Mouse (Mus musculus): Measurements from ENCODE around the gene Ston2. TPM values are rescaled to one million over a fixed set of nuclear protein-coding genes. Genes with fewer than 3 reads are reported as not detected.
"Not testable (repeated sequence)": the region's sequence is repeated elsewhere in the genome, so short reads cannot be mapped to it uniquely, and the experiment has no call there.

The Ston2 gene
- polyA plus RNA-seq, 1 experiment: 3.6 TPM

- Histone ChIP-seq H3K4me1 (ENCODE audit: control insufficient read depth) (peaks cover 8% of the 10 kb centered on the region), H3K9me3 (ENCODE audit: control insufficient read depth, low read length) (no peaks in the 10 kb centered on the region), H3K36me3 (ENCODE audit: control insufficient read depth) (no peaks in the 10 kb centered on the region), H3K4me3 (replicated peaks) (no peak overlapping the region), H3K27me3 (ENCODE audit: control insufficient read depth) (no peaks in the 10 kb centered on the region)
- TF ChIP-seq GATA1 (IDR thresholded peaks at IDR 0.05; ENCODE audit: low read length): no peak
- TF ChIP-seq TAL1 (IDR thresholded peaks at IDR 0.05; ENCODE audit: low read length): no peak
Measured at GRCm38 (mm10) chr12:91798720-91799378, 10.7 kb upstream of the Ston2 start.

DNA sequence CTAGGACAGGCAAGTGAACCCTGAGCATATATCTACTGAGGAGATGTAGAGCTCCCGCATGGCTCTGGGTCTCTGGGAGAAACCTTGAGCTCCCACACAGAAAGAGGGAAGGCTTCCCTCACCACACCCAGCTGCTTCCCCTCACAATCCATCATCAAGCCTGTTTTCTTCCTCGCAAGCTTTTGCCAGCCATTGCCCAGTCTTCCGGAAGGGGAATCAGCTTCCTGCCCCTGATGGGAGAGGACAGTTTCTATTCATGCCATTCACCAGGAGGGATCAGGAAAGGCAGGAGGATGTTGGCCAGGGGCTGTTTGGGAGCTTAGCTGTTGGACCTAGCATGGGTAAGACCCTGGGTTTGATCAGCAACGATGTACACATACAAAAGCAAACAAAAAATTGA lies 8.6 kb upstream of the Ston2 start:
- no peaks in the 10 kb centered on the region for H3K27me3 ChIP-seq (ENCODE audit: control insufficient read depth)
- TF ChIP-seq TAL1 (IDR thresholded peaks at IDR 0.05; ENCODE audit: low read length) (no peak), GATA1 (IDR thresholded peaks at IDR 0.05; ENCODE audit: low read length) (no peak)
- H3K9me3 ChIP-seq (ENCODE audit: control insufficient read depth, low read length): no peaks in the 10 kb centered on the region
- peaks cover 10% of the 10 kb centered on the region for H3K4me1 ChIP-seq (ENCODE audit: control insufficient read depth)
- H3K4me3 ChIP-seq (replicated peaks): no peak overlapping the region
- no peaks in the 10 kb centered on the region for H3K36me3 ChIP-seq (ENCODE audit: control insufficient read depth)

DNA sequence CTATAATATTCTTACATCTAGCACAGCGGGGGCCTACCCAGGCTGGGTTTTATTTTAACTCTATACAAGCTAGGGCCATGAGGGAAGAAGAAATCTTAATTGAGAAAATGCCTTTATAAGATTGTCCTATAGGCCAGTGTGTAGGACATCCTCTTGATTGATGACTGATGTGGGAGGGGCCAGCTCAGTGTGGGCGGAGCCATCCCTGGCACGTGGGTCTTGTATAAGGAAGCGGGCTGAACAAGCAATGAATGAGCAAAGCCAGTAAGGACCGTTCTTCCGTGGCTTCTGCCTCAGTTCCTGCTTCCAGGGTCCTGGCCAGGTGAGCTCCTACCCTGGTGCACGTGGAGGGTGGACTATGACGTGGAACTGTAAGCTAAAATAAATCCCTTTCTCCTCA lies 5.1 kb upstream of the Ston2 start:
- Histone ChIP-seq H3K4me3 (replicated peaks) (no peak overlapping the region), H3K36me3 (ENCODE audit: control insufficient read depth) (no peaks in the 10 kb centered on the region), H3K27me3 (ENCODE audit: control insufficient read depth) (no peaks in the 10 kb centered on the region), H3K9me3 (ENCODE audit: control insufficient read depth, low read length) (no peaks in the 10 kb centered on the region), H3K4me1 (ENCODE audit: control insufficient read depth) (peaks cover 4% of the 10 kb centered on the region; the same call in 1 of the 2 replicates)
- TF ChIP-seq GATA1 (IDR thresholded peaks at IDR 0.05; ENCODE audit: low read length) (no peak), TAL1 (IDR thresholded peaks at IDR 0.05; ENCODE audit: low read length) (no peak)

DNA sequence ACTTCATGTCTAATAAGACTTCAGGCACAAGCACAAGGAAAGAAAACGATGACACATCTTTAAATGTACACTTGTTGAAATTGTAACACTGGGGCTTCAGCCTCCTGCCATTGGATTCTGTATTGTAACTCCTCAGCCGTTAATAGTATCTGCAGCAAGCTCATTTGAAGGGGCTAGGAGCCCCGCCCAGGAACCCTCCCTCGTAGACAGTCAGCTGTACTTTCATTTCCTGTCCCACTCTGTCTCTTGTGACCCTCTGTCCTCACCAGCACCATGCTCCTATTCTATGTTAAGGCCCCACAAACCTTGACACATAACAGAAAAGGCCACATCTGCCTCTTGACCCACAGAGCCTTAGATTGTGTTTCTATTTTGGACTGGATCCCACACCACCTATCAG lies 3.6 kb upstream of the Ston2 start:
- H3K27me3 ChIP-seq (ENCODE audit: control insufficient read depth): no peaks in the 10 kb centered on the region
- H3K9me3 ChIP-seq (ENCODE audit: control insufficient read depth, low read length): no peaks in the 10 kb centered on the region
- no peaks in the 10 kb centered on the region for H3K36me3 ChIP-seq (ENCODE audit: control insufficient read depth)
- TF ChIP-seq TAL1 (IDR thresholded peaks at IDR 0.05; ENCODE audit: low read length): no peak
- peaks cover 4% of the 10 kb centered on the region; the same call in 1 of the 2 replicates for H3K4me1 ChIP-seq (ENCODE audit: control insufficient read depth)
- H3K4me3 ChIP-seq (replicated peaks): no peak overlapping the region

DNA sequence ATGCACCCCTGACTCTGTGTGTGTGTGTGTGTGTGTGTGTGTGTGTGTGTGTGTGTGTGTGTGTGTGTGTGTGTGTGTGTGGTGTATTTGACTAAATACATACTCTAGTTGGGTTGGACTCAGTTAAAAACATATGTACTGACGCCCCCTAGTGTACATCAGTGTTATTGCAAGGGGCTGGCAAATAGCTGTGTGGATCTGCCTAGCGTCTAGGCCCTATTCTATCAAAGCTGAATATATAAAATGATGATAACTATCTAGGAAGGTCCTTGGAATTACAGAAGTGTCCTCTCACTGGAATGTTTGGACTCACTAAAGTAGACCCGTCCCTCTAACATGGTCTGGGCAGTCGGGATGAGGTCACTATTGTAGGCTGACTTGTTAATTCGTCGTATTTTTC lies 1.6 kb upstream of the Ston2 start:
- Histone ChIP-seq H3K4me3 (replicated peaks) (no peak overlapping the region), H3K27me3 (ENCODE audit: control insufficient read depth) (no peaks in the 10 kb centered on the region), H3K9me3 (ENCODE audit: control insufficient read depth, low read length) (no peaks in the 10 kb centered on the region), H3K4me1 (ENCODE audit: control insufficient read depth) (peaks cover 4% of the 10 kb centered on the region; the same call in 1 of the 2 replicates), H3K36me3 (ENCODE audit: control insufficient read depth) (no peaks in the 10 kb centered on the region)
- TF ChIP-seq TAL1 (IDR thresholded peaks at IDR 0.05; ENCODE audit: low read length): no peak
- no peak for TF ChIP-seq GATA1 (IDR thresholded peaks at IDR 0.05; ENCODE audit: low read length)

GRCm38 (mm10) chr12:91788446-91788845 lies 259 bp upstream of the Ston2 start:
- H3K36me3 ChIP-seq (ENCODE audit: control insufficient read depth); H3K4me3 ChIP-seq (replicated peaks); H3K4me1 ChIP-seq (ENCODE audit: control insufficient read depth); H3K9me3 ChIP-seq (ENCODE audit: control insufficient read depth, low read length); H3K27me3 ChIP-seq (ENCODE audit: control insufficient read depth): not testable (repeated sequence)

DNA sequence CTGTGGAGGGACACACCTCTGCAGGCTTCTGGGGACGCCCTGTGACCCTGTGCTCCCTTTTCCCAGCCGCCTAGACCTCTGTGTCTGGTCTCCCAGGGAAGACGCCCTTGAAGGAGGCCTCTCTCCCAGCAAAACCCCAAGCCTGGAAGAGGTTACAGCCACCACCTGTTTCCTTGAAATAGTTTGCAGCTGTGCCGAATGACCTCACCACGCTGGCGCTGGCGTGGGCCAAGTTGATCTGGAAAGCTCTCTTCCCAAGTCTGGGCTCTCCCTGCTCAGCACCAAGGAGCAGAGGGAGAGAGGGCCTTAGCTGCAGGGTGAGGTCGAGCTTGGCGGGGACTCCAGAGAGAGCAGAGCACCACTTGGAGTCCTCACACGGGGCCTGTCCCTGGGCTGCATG lies 1.8 kb downstream of the Ston2 start:
- H3K9me3 ChIP-seq (ENCODE audit: control insufficient read depth, low read length): no peaks in the 10 kb centered on the region
- no peaks in the 10 kb centered on the region for H3K36me3 ChIP-seq (ENCODE audit: control insufficient read depth)
- H3K4me1 ChIP-seq (ENCODE audit: control insufficient read depth): peaks cover 2% of the 10 kb centered on the region; the same call in 1 of the 2 replicates
- TF ChIP-seq TAL1 (IDR thresholded peaks at IDR 0.05; ENCODE audit: low read length): no peak
- no peak for TF ChIP-seq GATA1 (IDR thresholded peaks at IDR 0.05; ENCODE audit: low read length)
- no peak overlapping the region for H3K4me3 ChIP-seq (replicated peaks)
- no peaks in the 10 kb centered on the region for H3K27me3 ChIP-seq (ENCODE audit: control insufficient read depth)

DNA sequence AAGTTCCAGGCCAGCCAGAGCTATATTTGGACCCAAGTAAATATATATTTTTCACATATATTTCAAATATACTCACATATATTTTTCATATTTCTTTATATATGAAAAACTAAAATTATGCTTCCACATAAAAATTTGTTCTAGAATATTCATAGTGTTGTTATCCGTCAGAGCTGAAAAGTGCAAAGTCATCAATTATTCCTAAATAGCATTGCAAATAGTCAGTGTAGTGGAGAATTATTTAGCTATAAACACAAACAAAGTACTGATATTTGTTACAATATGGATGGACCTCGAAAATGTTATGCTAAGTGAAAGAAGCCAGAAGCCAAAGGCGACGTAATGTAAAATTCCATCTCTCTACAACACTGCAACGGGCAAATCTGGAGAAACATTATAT lies 6.8 kb downstream of the Ston2 start:
- Histone ChIP-seq H3K36me3 (ENCODE audit: control insufficient read depth) (no peaks in the 10 kb centered on the region), H3K4me1 (ENCODE audit: control insufficient read depth) (peaks cover 22% of the 10 kb centered on the region), H3K4me3 (replicated peaks) (no peak overlapping the region), H3K27me3 (ENCODE audit: control insufficient read depth) (peaks cover 28% of the 10 kb centered on the region), H3K9me3 (ENCODE audit: control insufficient read depth, low read length) (no peaks in the 10 kb centered on the region)
- no peak for TF ChIP-seq TAL1 (IDR thresholded peaks at IDR 0.05; ENCODE audit: low read length)

DNA sequence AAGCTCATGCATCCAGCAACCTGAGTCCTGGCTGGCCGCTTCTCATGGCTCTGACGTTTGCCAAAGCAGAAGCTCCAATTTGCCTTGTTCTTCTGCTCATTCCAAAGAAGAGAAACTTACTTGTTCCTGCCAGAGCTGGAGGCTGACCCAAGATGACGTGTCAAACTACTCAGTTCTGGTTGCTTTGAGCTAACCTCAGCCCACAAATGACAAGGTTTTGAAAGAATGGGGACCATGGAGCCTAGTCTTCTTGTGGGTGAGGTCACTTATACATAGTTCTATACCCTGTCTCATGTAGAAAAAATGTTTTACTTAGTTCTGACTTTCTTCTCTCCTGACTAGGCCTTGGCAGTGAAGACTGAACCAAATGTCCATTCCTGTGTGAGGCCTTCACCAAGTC lies 7.7 kb downstream of the Ston2 start:
- no peak overlapping the region for H3K4me3 ChIP-seq (replicated peaks)
- H3K4me1 ChIP-seq (ENCODE audit: control insufficient read depth): peaks cover 25% of the 10 kb centered on the region
- H3K9me3 ChIP-seq (ENCODE audit: control insufficient read depth, low read length): no peaks in the 10 kb centered on the region
- peaks cover 29% of the 10 kb centered on the region for H3K27me3 ChIP-seq (ENCODE audit: control insufficient read depth)
- no peaks in the 10 kb centered on the region for H3K36me3 ChIP-seq (ENCODE audit: control insufficient read depth)
- TF ChIP-seq GATA1 (IDR thresholded peaks at IDR 0.05; ENCODE audit: low read length) (no peak), TAL1 (IDR thresholded peaks at IDR 0.05; ENCODE audit: low read length) (no peak)

GRCm38 (mm10) chr12:91779004-91779365 lies 9.2 kb downstream of the Ston2 start:
- Histone ChIP-seq H3K9me3 (ENCODE audit: control insufficient read depth, low read length) (no peaks in the 10 kb centered on the region), H3K4me1 (ENCODE audit: control insufficient read depth) (peaks cover 25% of the 10 kb centered on the region), H3K27me3 (ENCODE audit: control insufficient read depth) (peaks cover 29% of the 10 kb centered on the region), H3K4me3 (replicated peaks) (peak overlapping the region; percentile 74), H3K36me3 (ENCODE audit: control insufficient read depth) (no peaks in the 10 kb centered on the region)
- TF ChIP-seq GATA1 (IDR thresholded peaks at IDR 0.05; ENCODE audit: low read length) (no peak), TAL1 (IDR thresholded peaks at IDR 0.05; ENCODE audit: low read length) (no peak)
